Mouse (Mus musculus): ENCODE data around the gene Nif3l1.

The Nif3l1 gene

GRCm38 (mm10) chr1:58445143-58445722 lies at the start of gene Nif3l1, which contains the start of gene Ppil3:
Gene Nif3l1 (plus strand): TSS chr1:58445151.
Gene Ppil3 (minus strand): TSS chr1:58445486.
- DNase-seq (ENCODE audit: low read depth, low spot score) = peak; percentile 36

DNA sequence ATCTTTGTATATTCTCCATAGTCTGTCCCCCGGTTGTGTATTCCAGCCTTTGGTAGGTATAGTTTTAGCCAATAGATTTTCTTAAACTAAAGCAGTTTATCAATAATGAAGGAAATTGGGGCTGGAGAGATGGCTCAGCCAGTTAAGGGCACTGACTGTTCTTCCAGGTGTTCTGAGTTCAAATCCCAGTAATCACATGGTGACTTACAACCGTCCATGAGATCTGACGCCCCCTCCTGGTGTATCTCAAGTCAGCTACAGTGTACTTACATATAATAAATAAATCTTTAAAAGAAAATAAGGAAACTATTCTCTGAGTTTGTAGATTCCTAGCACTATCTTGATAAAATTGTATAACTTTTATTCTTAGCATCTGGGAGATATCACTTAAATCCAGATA lies 49.6 kb upstream of the Nif3l1 start:
- DNase-seq (ENCODE audit: low read depth, low spot score) = no peak

GRCm38 (mm10) chr1:58396179-58396578 lies 48.8 kb upstream of the Nif3l1 start:
- no peak for DNase-seq (ENCODE audit: low read depth, low spot score)

GRCm38 (mm10) chr1:58397731-58398130 lies 47.2 kb upstream of the Nif3l1 start:
- no peak for DNase-seq (ENCODE audit: low read depth, low spot score)

GRCm38 (mm10) chr1:58401396-58401795 lies 43.6 kb upstream of the Nif3l1 start:
- DNase-seq (ENCODE audit: low read depth, low spot score) = no peak

DNA sequence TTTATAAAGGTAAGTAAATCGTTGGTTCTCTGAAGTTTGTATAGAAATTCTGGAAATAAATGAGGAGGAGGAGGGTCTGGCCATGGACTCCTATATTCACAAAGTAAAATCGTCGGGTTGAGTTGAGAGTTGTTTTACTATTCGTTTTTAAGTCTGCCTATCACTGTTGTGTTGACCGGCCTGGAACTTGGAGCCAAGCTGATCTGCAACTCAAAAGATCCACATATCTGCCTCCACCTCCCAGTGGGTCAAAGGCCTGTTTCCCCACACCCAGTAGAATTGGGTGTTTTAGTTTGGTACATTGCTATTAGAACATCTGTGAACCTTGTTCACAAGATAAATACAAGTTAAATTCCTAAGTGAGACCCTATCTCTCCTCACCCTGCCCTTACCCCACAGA lies 41.2 kb upstream of the Nif3l1 start:
- no peak for DNase-seq (ENCODE audit: low read depth, low spot score)

GRCm38 (mm10) chr1:58407321-58407720 lies 37.6 kb upstream of the Nif3l1 start:
- no peak for DNase-seq (ENCODE audit: low read depth, low spot score)

DNA sequence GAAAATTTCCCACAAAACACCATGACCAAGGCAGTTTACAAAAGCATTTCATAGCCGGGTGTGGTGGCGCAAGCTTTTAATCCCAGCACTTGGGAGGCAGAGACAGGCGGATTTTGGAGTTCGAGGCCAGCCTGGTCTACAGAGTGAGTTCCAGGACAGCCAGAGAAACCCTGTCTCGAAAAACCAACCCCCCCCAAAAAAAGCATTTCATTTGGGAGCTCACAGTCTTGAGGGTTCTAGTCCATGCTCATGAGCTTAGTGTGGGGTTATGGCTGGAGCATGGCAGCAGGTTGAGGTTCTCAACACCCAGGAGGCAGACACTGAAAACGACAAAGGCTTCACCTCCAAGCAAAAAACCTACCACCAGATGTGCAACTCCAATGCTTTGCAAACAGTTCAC lies 36.8 kb upstream of the Nif3l1 start:
- DNase-seq (ENCODE audit: low read depth, low spot score) = no peak

GRCm38 (mm10) chr1:58409553-58410197 lies 35.3 kb upstream of the Nif3l1 start:
- DNase-seq (ENCODE audit: low read depth, low spot score) = no peak

GRCm38 (mm10) chr1:58410198-58410588 lies 34.8 kb upstream of the Nif3l1 start:
- DNase-seq (ENCODE audit: low read depth, low spot score) = no peak

GRCm38 (mm10) chr1:58410776-58411175 lies 34.2 kb upstream of the Nif3l1 start:
- DNase-seq (ENCODE audit: low read depth, low spot score) = no peak

GRCm38 (mm10) chr1:58415442-58415841 lies 29.5 kb upstream of the Nif3l1 start:
- no peak for DNase-seq (ENCODE audit: low read depth, low spot score)

DNA sequence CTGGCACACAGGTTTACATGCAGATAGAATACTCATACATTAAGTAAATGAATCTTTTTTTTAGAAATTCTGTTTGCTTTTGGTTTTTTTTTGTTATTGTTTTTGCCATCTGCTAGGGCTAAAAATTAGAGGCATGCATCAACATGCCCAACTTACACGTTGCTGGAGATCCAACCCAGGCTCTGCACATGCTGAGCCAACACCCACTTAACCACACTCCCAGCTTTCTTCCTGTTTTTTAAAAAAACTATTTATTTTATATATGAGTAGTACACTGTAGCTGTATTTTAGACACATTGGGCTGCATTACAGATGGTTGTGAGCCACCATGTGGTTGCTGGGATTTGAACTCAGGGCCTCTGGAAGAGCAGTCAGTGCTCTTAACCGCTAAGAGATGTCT lies 28.9 kb upstream of the Nif3l1 start:
- DNase-seq (ENCODE audit: low read depth, low spot score) = no peak

DNA sequence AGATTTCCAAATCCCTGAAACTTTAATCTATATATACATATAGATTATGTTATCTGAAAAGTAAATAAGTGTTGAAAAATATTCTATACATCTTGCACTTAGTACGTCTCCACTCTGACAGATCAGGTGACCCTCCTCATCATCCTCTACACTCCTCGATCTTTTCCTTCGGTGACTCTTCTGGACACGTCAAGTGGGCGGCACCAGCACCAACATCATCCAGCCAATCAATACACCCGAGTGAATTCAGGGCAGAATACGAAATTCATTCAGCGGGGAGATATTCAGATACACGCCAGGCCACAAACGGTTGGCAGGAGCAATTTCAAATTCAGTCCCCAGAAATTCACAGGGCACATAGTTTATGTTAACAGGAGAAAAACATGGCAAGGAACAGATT lies 24.9 kb upstream of the Nif3l1 start:
- DNase-seq (ENCODE audit: low read depth, low spot score) = no peak

GRCm38 (mm10) chr1:58420961-58421360 lies 24.0 kb upstream of the Nif3l1 start:
- no peak for DNase-seq (ENCODE audit: low read depth, low spot score)

- DNase-seq (ENCODE audit: low read depth, low spot score) = peak; percentile 75
Observed at GRCm38 (mm10) chr1:58422879-58423278, 22.1 kb upstream of the Nif3l1 start.

DNA sequence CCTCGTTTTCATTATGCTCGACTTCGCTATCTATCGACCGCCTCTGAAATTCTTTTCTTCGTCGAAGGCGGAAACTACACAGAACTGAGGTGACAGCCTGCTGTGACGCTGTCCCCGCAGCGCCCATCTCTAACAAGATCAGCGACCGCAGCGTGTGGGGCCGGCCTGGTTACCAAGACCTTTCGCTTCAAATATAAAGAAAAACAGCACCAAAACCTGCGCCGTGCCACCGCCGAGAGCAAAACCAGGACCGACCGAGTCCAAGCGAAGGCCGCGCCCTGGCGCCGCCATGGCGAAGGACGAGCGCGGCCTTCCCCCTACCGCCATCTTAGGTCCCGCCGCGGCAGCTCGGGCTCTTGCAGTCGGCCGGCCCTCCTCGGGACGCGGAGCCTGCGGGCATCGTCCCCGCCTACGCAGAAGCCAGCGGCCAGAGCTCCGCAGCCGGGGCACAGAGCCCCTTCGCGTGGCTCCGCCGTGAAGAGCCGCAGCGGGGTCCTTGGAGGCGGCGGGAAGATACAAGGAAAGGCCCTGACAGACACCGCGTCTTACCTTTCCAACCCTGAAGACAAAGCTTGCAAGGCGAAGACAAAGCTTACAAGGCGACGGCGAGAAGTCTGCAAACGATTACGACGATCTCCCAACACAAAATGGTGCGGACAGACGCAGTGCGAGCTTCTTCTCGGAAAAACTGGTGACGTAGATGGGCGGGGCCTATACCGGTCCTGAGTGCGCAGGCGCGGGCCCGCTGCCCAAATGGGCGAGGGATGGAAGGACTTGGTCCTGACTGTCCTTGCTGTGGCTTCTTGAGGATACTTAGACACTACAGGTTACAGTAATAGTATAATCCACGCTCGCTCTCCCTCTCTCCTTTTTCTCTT lies 21.3 kb upstream of the Nif3l1 start, which contains the start of gene Clk1:
Gene Clk1, minus strand, starts transcription at position 696 of the 878 bp plus-strand sequence.
- DNase-seq (ENCODE audit: low read depth, low spot score) = peak; percentile 89

DNA sequence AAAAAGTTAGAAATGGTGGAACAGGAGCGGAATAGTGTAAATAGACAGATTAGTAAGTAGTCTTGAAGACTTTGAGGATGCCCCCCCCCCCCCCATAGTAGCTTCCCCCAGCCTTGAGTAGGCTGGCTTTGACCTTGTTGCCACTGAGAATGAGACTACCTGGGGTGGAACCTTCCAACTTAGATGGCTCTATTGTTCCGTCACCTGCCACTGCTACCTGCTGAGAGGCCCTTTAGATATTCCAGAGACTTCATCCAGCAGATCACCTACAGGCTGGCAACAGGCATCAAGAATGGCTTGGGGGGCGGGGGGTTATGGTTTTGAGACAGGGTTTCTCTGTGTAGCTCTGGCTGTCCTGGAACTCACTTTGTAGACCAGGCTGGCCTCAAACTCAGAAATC lies 20.4 kb upstream of the Nif3l1 start:
- no peak for DNase-seq (ENCODE audit: low read depth, low spot score)

DNA sequence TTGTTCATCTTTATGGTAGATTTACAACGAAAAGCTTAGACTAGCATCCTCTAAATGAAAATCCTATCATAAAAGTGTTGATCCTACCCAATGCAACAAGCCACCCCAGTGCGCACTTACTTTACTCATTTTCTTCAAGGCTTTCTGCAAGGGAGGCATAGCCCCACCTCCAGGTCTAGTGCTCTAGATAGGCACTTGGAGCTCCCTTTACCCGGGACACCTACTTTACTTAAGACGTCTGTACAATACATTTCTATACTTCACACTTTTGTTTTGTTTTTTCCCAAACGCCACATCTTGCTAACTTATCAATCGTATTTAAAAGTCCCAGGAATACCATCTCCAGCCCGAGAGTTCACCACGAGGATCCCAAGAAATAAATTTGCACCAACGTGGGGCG lies 260 bp upstream of the Nif3l1 start:
- no peak for DNase-seq (ENCODE audit: low read depth, low spot score)

DNA sequence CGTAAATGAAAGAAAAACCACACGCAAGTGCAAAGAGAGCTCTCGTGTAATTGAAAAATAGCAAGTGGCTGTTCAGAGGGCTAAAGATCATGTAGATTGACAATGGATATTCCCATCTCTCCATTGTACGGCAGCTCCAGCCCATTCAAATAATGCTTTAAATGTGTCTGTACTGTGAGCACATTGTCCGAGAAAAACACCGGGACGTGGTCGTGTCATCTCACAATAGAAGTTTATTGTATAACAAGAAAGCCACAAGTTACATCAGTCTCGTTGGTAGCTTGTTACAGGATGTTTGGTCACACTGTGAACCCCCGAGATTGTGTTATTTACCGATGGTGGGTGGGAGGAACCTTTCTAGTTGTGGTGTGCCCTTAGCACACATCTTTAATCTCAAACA lies 910 bp downstream of the Nif3l1 start:
- DNase-seq (ENCODE audit: low read depth, low spot score) = no peak

- no peak for DNase-seq (ENCODE audit: low read depth, low spot score)
Observed at GRCm38 (mm10) chr1:58447766-58448165, 2.8 kb downstream of the Nif3l1 start.

DNA sequence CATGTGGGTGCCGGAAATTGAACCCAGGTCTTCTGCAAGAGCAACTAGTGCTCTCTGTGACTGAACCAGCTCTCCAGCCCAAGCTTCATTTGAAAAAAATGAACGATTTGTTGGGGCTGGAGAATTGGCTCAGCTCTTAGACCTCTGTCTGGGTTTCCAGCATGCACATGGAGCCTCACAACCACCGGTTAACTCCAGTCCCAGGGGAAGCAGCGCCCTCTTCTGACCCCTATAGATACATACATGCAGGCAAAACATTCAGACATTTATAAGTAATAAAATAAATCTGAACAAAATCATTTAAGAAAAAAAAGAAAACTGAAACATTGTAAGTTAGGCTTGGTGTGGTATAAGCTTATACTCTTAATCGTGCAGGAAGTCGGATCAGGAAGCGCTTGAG lies 3.4 kb downstream of the Nif3l1 start:
- DNase-seq (ENCODE audit: low read depth, low spot score) = no peak

DNA sequence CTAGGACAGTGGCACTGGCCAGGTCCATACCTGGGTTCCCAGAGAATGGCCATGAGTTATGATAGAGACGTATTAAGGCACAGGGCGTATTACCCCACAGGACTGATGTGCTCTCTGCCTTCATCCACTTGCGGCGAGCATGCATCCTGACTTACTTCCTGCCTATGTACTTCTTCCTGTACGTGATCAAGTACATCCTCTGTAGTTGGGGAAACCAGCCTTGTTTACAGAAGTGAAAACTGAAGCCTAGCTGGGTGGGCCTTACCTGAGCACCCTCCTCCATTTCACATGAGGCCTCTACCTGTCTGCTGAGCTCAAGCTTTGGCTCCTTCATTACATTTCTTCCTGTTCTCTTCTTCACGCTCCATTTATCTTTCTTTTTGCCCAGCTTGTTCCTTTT lies 9.4 kb downstream of the Nif3l1 start:
- DNase-seq (ENCODE audit: low read depth, low spot score) = no peak

All from c-Kit-negative CD71-positive TER-119-positive erythroid progenitor cells, embryonic 14.5 days (primary cell).